Mouse (Mus musculus) thymus, adult 2 months (tissue): ENCODE measurements around the gene Sbk1. TPM values are rescaled to one million over a fixed set of nuclear protein-coding genes. Genes with fewer than 3 reads are reported as not detected.

Experiments
- DNase-seq: peaks from one replicate; pipeline ENCODE4 v3.0.0; 2021
- H3K27ac ChIP-seq: fragments of 200-500 bp; 2 replicates; pipeline ENCODE4 v1.5.1; 2012; ENCODE audit warnings: low read length, control low read depth; ENCODE audit not compliant: control insufficient read depth, insufficient read depth
- H3K27me3 ChIP-seq: fragments of 200-500 bp; 2 replicates; pipeline ENCODE4 v1.6.1; 2012; ENCODE audit warnings: mild to moderate bottlenecking, low read length, moderate library complexity, mixed read lengths; ENCODE audit not compliant: control insufficient read depth, insufficient read depth
- H3K36me3 ChIP-seq: fragments of 200-500 bp; 2 replicates; pipeline ENCODE4 v1.6.1; 2012; ENCODE audit warnings: mild to moderate bottlenecking, low read length, moderate library complexity; ENCODE audit not compliant: control insufficient read depth, insufficient read depth
- H3K4me1 ChIP-seq: fragments of 200-500 bp; replicated peaks from 2 replicates; pipeline ENCODE4 v1.6.1; 2012; ENCODE audit warnings: low read length; ENCODE audit not compliant: control insufficient read depth, insufficient read depth
- H3K4me3 ChIP-seq: fragments of 200-500 bp; 2 replicates; pipeline ENCODE4 v1.5.1; 2012; ENCODE audit warnings: mild to moderate bottlenecking, low read length, control low read depth, moderate library complexity; ENCODE audit not compliant: control insufficient read depth, insufficient read depth
- CTCF ChIP-seq: fragments of 200-500 bp; IDR thresholded peaks from 2 replicates; pipeline ENCODE4 v1.5.1; 2012; ENCODE audit warnings: mild to moderate bottlenecking, control low read depth, low read length, moderate library complexity, borderline replicate concordance; ENCODE audit not compliant: control insufficient read depth, poor library complexity, insufficient read depth; ENCODE audit errors: extremely low read depth
- POLR2A ChIP-seq: fragments of 200-500 bp; IDR thresholded peaks from 2 replicates; pipeline ENCODE4 v1.6.1; 2012; ENCODE audit warnings: mild to moderate bottlenecking, low read length, control low read depth, moderate library complexity; ENCODE audit not compliant: control insufficient read depth, poor library complexity, insufficient read depth; ENCODE audit errors: extremely low read depth
- WGBS: fragments of 180-500 bp; shearing (Covaris S2); methylation state at CpG from one replicate; pipeline ENCODE4 v1.1.7; 2018; 5-methylcytosine and 5-hydroxymethylcytosine counted together
- polyA plus RNA-seq: library from polyadenylated mRNA; depleted of rRNA; stranded (reverse); fragments of >200 nt; gene quantifications from 2 replicates; pipeline ENCODE4 v1.2.3, GENCODE M21; 2012

Sbk1 gene
- polyA plus RNA-seq, 1 experiment, result 82.0 TPM

GRCm38 (mm10) chr7:126249146-126249545 is 23.3 kb upstream of the Sbk1 start:
- Histone ChIP-seq H3K27ac (no peak overlapping the region), H3K4me3 (no peak overlapping the region), H3K27me3 (no peaks in the 10 kb centered on the region), H3K36me3 (no peaks in the 10 kb centered on the region), H3K4me1 (no peaks in the 10 kb centered on the region)
- no peak for DNase-seq
- WGBS, result 85% methylated on average over 5 of the region's 5 CpGs
- TF ChIP-seq CTCF (no peak), POLR2A (no peak)

GRCm38 (mm10) chr7:126249986-126250385 is 22.4 kb upstream of the Sbk1 start:
- H3K4me1 ChIP-seq, result no peaks in the 10 kb centered on the region
- no peak overlapping the region for H3K27ac ChIP-seq
- no peak overlapping the region for H3K4me3 ChIP-seq
- 100% methylated on average over 3 of the region's 3 CpGs for WGBS
- H3K27me3 ChIP-seq, result no peaks in the 10 kb centered on the region
- no peak for TF ChIP-seq CTCF
- TF ChIP-seq POLR2A, result no peak
- H3K36me3 ChIP-seq, result no peaks in the 10 kb centered on the region
- no peak for DNase-seq

- Histone ChIP-seq H3K4me1 (no peaks in the 10 kb centered on the region), H3K27me3 (no peaks in the 10 kb centered on the region), H3K27ac (no peak overlapping the region), H3K36me3 (no peaks in the 10 kb centered on the region), H3K4me3 (no peak overlapping the region)
- 93% methylated on average over 7 of the region's 7 CpGs for WGBS
- TF ChIP-seq CTCF (no peak), POLR2A (no peak)
- no peak for DNase-seq
These were observed 21.9 kb upstream of the Sbk1 start for GRCm38 (mm10) chr7:126250481-126250880.

- H3K27me3 ChIP-seq, result no peaks in the 10 kb centered on the region
- TF ChIP-seq CTCF (no peak), POLR2A (no peak)
- no peak overlapping the region for H3K27ac ChIP-seq
- whole genome bisulfite sequencing, result 89% methylated on average over 3 of the region's 3 CpGs
- DNase-seq, result no peak
- no peak overlapping the region for H3K4me3 ChIP-seq
- no peaks in the 10 kb centered on the region for H3K36me3 ChIP-seq
- no peaks in the 10 kb centered on the region for H3K4me1 ChIP-seq
These were observed 20.7 kb upstream of the Sbk1 start for GRCm38 (mm10) chr7:126251698-126252097.

GRCm38 (mm10) chr7:126252230-126252629 is 20.2 kb upstream of the Sbk1 start:
- WGBS, result 91% methylated on average over 5 of the region's 5 CpGs
- Histone ChIP-seq H3K4me1 (no peaks in the 10 kb centered on the region), H3K27ac (no peak overlapping the region), H3K36me3 (no peaks in the 10 kb centered on the region), H3K4me3 (no peak overlapping the region), H3K27me3 (no peaks in the 10 kb centered on the region)
- TF ChIP-seq CTCF (no peak), POLR2A (no peak)
- no peak for DNase-seq

- H3K27me3 ChIP-seq, result no peaks in the 10 kb centered on the region
- WGBS, result 11% methylated on average over 18 of the region's 18 CpGs
- H3K36me3 ChIP-seq, result no peaks in the 10 kb centered on the region
- TF ChIP-seq CTCF, result peak; percentile 72; the same call in 1 of the 2 replicates
- no peak for TF ChIP-seq POLR2A
- H3K27ac ChIP-seq, result no peak overlapping the region
- DNase-seq, result peak; percentile 76
- H3K4me1 ChIP-seq, result no peaks in the 10 kb centered on the region
- H3K4me3 ChIP-seq, result no peak overlapping the region
These were observed 11.9 kb upstream of the Sbk1 start for GRCm38 (mm10) chr7:126260280-126261210.
